ENCODE assay signal across 17 mouse cellular contexts in the genomic region with DNA sequence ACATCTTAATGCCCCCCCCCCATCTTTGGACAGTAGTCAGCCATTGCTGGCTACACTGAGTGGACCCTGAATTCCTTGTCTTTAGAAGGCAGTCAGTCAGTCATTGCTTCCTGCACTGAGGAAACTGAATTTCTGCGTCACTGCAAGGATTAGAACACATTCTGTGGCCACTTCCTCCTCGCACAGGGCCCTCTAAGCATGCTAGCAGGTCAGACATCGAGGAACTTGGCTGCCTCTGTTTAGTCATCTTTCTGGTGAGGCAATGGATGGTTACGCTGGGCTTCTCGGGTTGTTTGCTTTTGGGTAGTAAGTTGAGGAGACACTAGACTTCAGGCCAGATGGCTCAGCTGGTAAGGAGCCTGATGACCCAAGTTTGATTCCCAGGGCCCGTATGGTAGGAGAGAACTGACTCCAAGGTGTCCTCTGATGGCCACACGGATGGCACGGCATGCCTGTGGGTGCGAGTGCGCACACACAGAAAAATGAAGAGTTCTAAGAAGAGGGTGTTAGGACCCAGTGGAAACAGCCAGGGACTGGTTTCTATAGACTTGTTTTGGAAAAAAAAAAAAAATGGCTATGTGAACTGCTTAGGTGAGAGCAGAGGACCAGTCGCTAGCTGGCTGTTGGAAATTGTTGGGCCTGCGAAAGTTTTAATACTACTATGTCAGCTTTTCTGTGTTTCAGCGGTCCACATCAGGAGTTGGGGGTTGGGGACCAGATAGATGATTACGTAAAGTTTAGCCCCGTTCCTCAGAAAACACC. TPM values are rescaled to one million over a fixed set of nuclear protein-coding genes. Genes with fewer than 3 reads are reported as not detected.
DNase-seq lines count a peak whose midpoint lies in the region; ATAC-seq and TF ChIP-seq lines count a peak whose summit lies in the region.
"Had no signal": no experiment of that assay in that cellular context is flagged by ENCODE, and none has a peak within 500 bp of the region (broad histone marks: within the 10 kb centered on the region; RNA-seq: fewer than 3 reads in every experiment).

No protein-coding gene starts in this region.

- no peaks in the 10 kb centered on the region for H3K27me3 ChIP-seq in heart, adult 2 months (ENCODE audit: control insufficient read depth, insufficient read depth, low read length)
- no peaks in the 10 kb centered on the region for H3K27me3 ChIP-seq in lung, embryonic 14.5 days (ENCODE audit: insufficient read depth, low read length)
- H3K27me3 ChIP-seq in heart, embryonic 15.5 days = no peaks in the 10 kb centered on the region
- H3K27me3 ChIP-seq: limb, embryonic 12.5 days; neural tube, embryonic 13.5 days had no signal

- H3K27ac ChIP-seq in heart, adult 2 months = peak overlapping the region; percentile 10; the same call in 1 of the 2 replicates
- H3K27ac ChIP-seq in lung, embryonic 14.5 days (ENCODE audit: low read depth) = peak overlapping the region; percentile 1; the same call in 1 of the 2 replicates
- peak overlapping the region; percentile 60; the same call in 1 of the 2 replicates for H3K27ac ChIP-seq in heart, embryonic 15.5 days
- H3K27ac ChIP-seq: kidney, postnatal 0 days; neural tube, embryonic 13.5 days had no signal

- WGBS in heart, adult 2 months = 84% methylated on average over 15 of the region's 15 CpGs
- whole genome bisulfite sequencing in lung, embryonic 14.5 days = 58% methylated on average over 15 of the region's 15 CpGs
- 75% methylated on average over 15 of the region's 15 CpGs for WGBS in lung, adult 2 months
- WGBS in heart, embryonic 15.5 days = 77% methylated on average over 15 of the region's 15 CpGs

- no peak for TF ChIP-seq CTCF in heart, adult 2 months (IDR thresholded peaks at IDR 0.05)
- TF ChIP-seq CTCF in lung, embryonic 14.5 days (IDR thresholded peaks at IDR 0.05; ENCODE audit: low read depth) = no peak
- TF ChIP-seq CTCF in lung, adult 2 months (IDR thresholded peaks at IDR 0.05; ENCODE audit: insufficient read depth, low read length) = no peak

- no peak for ATAC-seq in lung, embryonic 14.5 days (ENCODE audit: insufficient read depth)
- ATAC-seq in heart, embryonic 15.5 days (replicated peaks; ENCODE audit: insufficient number of reproducible peaks, insufficient read depth, low FRiP score, low read depth) = no peak

- H3K4me1 ChIP-seq in heart, adult 2 months (ENCODE audit: control insufficient read depth, insufficient read depth, low read length) = peaks cover 10% of the 10 kb centered on the region
- H3K4me1 ChIP-seq in lung, embryonic 14.5 days (ENCODE audit: insufficient read depth) = peaks cover 22% of the 10 kb centered on the region
- H3K4me1 ChIP-seq in lung, adult 2 months (ENCODE audit: control insufficient read depth, insufficient read depth, low read length) = peaks cover 10% of the 10 kb centered on the region
- peaks cover 78% of the 10 kb centered on the region for H3K4me1 ChIP-seq in heart, embryonic 15.5 days (replicated peaks)

- H3K36me3 ChIP-seq in heart, adult 2 months (ENCODE audit: control insufficient read depth, insufficient read depth, low read length) = no peaks in the 10 kb centered on the region
- no peaks in the 10 kb centered on the region for H3K36me3 ChIP-seq in lung, embryonic 14.5 days (ENCODE audit: insufficient read depth)
- H3K36me3 ChIP-seq in heart, embryonic 15.5 days = no peaks in the 10 kb centered on the region

- H3K9ac ChIP-seq in heart, adult 2 months (ENCODE audit: low read depth, low read length) = no peak overlapping the region
- no peak overlapping the region for H3K9ac ChIP-seq in lung, embryonic 14.5 days
- no peak overlapping the region for H3K9ac ChIP-seq in heart, embryonic 15.5 days

- no peaks in the 10 kb centered on the region for H3K79me2 ChIP-seq in heart, adult 2 months (replicated peaks; ENCODE audit: control insufficient read depth, insufficient read depth, low read length)

- intact Hi-C loops in heart, adult 2 months (cut with DNase I) = no loop called here
- intact Hi-C loops in heart, postnatal 10 days (cut with DNase I) = no loop called here

- TF ChIP-seq EP300 in heart, adult 2 months (IDR thresholded peaks at IDR 0.05; ENCODE audit: insufficient read depth, low read depth, low read length) = no peak

- no peak overlapping the region for H3K4me3 ChIP-seq in heart, adult 2 months
- no peak overlapping the region for H3K4me3 ChIP-seq in lung, embryonic 14.5 days (ENCODE audit: low read depth, low read length)
- H3K4me3 ChIP-seq in lung, adult 2 months (replicated peaks; ENCODE audit: extremely low read depth, low read depth, low read length) = no peak overlapping the region
- H3K4me3 ChIP-seq in heart, embryonic 15.5 days = no peak overlapping the region
- H3K4me3 ChIP-seq: forebrain, embryonic 10.5 days; limb, embryonic 12.5 days; midbrain, embryonic 10.5 days; neural tube, embryonic 13.5 days had no signal

- TF ChIP-seq POLR2A in heart, adult 2 months (IDR thresholded peaks at IDR 0.05; ENCODE audit: insufficient read depth, low read depth, low read length) = no peak
- no peak for TF ChIP-seq POLR2A in lung, adult 2 months (IDR thresholded peaks at IDR 0.05; ENCODE audit: borderline replicate concordance, extremely low read depth, low read depth, low read length)

- H3K9me3 ChIP-seq in lung, embryonic 14.5 days (ENCODE audit: low read depth, low read length) = no peaks in the 10 kb centered on the region
- H3K9me3 ChIP-seq in heart, embryonic 15.5 days (replicated peaks) = no peaks in the 10 kb centered on the region
- H3K9me3 ChIP-seq: forebrain, embryonic 10.5 days; limb, embryonic 12.5 days; midbrain, embryonic 10.5 days; neural tube, embryonic 13.5 days had no signal

- no peak overlapping the region for H3K4me2 ChIP-seq in lung, embryonic 14.5 days
- no peak overlapping the region for H3K4me2 ChIP-seq in heart, embryonic 15.5 days
- H3K4me2 ChIP-seq: limb, embryonic 12.5 days; neural tube, embryonic 13.5 days had no signal

- DNase-seq in heart, adult 2 months = no peak
- DNase-seq in heart, postnatal 10 days = no peak
- DNase-seq in lung, embryonic 14.5 days = no peak
- no peak for DNase-seq in lung, adult 2 months
- peak; percentile 58 to 76 for DNase-seq in monocyte, adult 2 months (ENCODE audit: low read depth in 1 of 2, low spot score in 2 of 2)
- DNase-seq in yolk sac, embryonic 10.5 days (ENCODE audit: low spot score) = no peak
- no peak for DNase-seq in urinary bladder, postnatal 14 days (ENCODE audit: low spot score)
- DNase-seq: adrenal gland, adult 2 months; cerebellum, adult 11 months; layer of hippocampus, postnatal 36 days; thymus, postnatal 25 days had no signal

RNA-seq across cellular contexts. Expression of a gene that starts 4.0 kb away (rescaled TPM):
- 10 to 100 TPM; 12.4 to 12.5 TPM for total RNA-seq in heart, adult 2 months (2021)
- polyA plus RNA-seq in heart, adult 2 months (2012; rRNA removed) = 22.9 and 30.8 TPM in 2 replicates
- 10 to 100 TPM; 21.4 to 26.9 TPM for total RNA-seq in heart, postnatal 10 days (2021)
- polyA plus RNA-seq in lung, embryonic 14.5 days (2014; fragmentation: Nextera tagmentation; extraction: Ambion mirVana) = 36.0 and 45.4 TPM in 2 replicates
- polyA plus RNA-seq in lung, adult 2 months (2012; rRNA removed) = 69.0 and 75.8 TPM in 2 replicates
- 17.3 and 25.3 TPM in 2 replicates for polyA plus RNA-seq in heart, embryonic 15.5 days (2015; fragmentation: Nextera tagmentation; extraction: Ambion mirVana)

RNA-seq across cellular contexts. Expression of a gene that starts 26.6 kb away (rescaled TPM):
- 1 to 10 TPM; 2.9 to 4.5 TPM for total RNA-seq in heart, adult 2 months (2021)
- 3.4 and 4.0 TPM in 2 replicates for polyA plus RNA-seq in heart, adult 2 months (2012; rRNA removed)
- total RNA-seq in heart, postnatal 10 days (2021) = 1 to 10 TPM; 3.4 to 4.0 TPM
- 2.4 and 2.7 TPM in 2 replicates for polyA plus RNA-seq in lung, embryonic 14.5 days (2014; fragmentation: Nextera tagmentation; extraction: Ambion mirVana)
- 15.2 and 22.0 TPM in 2 replicates for polyA plus RNA-seq in lung, adult 2 months (2012; rRNA removed)
- polyA plus RNA-seq in heart, embryonic 15.5 days (2015; fragmentation: Nextera tagmentation; extraction: Ambion mirVana) = 4.2 and 12.0 TPM in 2 replicates

RNA-seq across cellular contexts. Expression of a gene that starts 39.0 kb away (rescaled TPM):
- total RNA-seq in heart, adult 2 months (2021) = 1 to 10 TPM in 1 of 2 experiments, under 1 TPM in 1; 0.99 to 1.0 TPM
- 1.3 and 1.6 TPM in 2 replicates for polyA plus RNA-seq in heart, adult 2 months (2012; rRNA removed)
- 1 to 10 TPM in 1 of 2 experiments, under 1 TPM in 1; 0.82 to 1.0 TPM for total RNA-seq in heart, postnatal 10 days (2021)
- 2.2 and 2.5 TPM in 2 replicates for polyA plus RNA-seq in lung, embryonic 14.5 days (2014; fragmentation: Nextera tagmentation; extraction: Ambion mirVana)
- 3.1 and 3.6 TPM in 2 replicates for polyA plus RNA-seq in lung, adult 2 months (2012; rRNA removed)
- 0.76 and 1.7 TPM in 2 replicates for polyA plus RNA-seq in heart, embryonic 15.5 days (2015; fragmentation: Nextera tagmentation; extraction: Ambion mirVana)

RNA-seq across cellular contexts. Expression of a gene that starts 51.5 kb away (rescaled TPM):
- 10 to 100 TPM; 31.5 to 35.9 TPM for total RNA-seq in heart, adult 2 months (2021)
- polyA plus RNA-seq in heart, adult 2 months (2012; rRNA removed) = 31.2 and 33.0 TPM in 2 replicates
- total RNA-seq in heart, postnatal 10 days (2021) = 10 to 100 TPM; 28.0 to 28.8 TPM
- 1.8 and 2.8 TPM in 2 replicates for polyA plus RNA-seq in lung, embryonic 14.5 days (2014; fragmentation: Nextera tagmentation; extraction: Ambion mirVana)
- 33.3 and 41.7 TPM in 2 replicates for polyA plus RNA-seq in lung, adult 2 months (2012; rRNA removed)
- 1.1 and 1.4 TPM in 2 replicates for polyA plus RNA-seq in heart, embryonic 15.5 days (2015; fragmentation: Nextera tagmentation; extraction: Ambion mirVana)

Comparison
In these comparisons a context has a peak if more than half of its experiments do, and no peak if none do; other contexts are left out.
1. DNase-seq: peak in monocyte, adult 2 months (2 of 2); none in heart, adult 2 months (0 of 2), heart, postnatal 10 days (0 of 2), lung, embryonic 14.5 days (single experiment), lung, adult 2 months (single experiment), yolk sac, embryonic 10.5 days (single experiment) and urinary bladder, postnatal 14 days (single experiment).
2. H3K27ac ChIP-seq: peak in every context shown above with its lines; median percentile 60 in heart, embryonic 15.5 days; 10 in heart, adult 2 months; 1 in lung, embryonic 14.5 days.